Mouse (Mus musculus): Measurements from ENCODE around the gene Spc24. TPM values are rescaled to one million over a fixed set of nuclear protein-coding genes. Genes with fewer than 3 reads are reported as not detected.
A peak's percentile ranks its signal among the peaks of the same experiment; 100 is the strongest.

Spc24 gene
- polyA plus RNA-seq (2014; fragmentation: Nextera tagmentation; extraction: Ambion mirVana): 11.2 and 12.5 TPM in 2 replicates

- Histone ChIP-seq H3K27me3 (ENCODE audit: control insufficient read depth, insufficient read depth, low read length) (no peaks in the 10 kb centered on the region), H3K36me3 (ENCODE audit: control insufficient read depth, insufficient read depth, low read length) (no peaks in the 10 kb centered on the region), H3K4me3 (ENCODE audit: low read depth, low read length) (peak within 1 kb of the TSS; percentile 49), H3K4me1 (ENCODE audit: control insufficient read depth, insufficient read depth, low read length) (0 out of 2 replicates have a peak, but pooled peaks cover 3% of the 10 kb centered on the region), H3K9ac (replicated peaks; ENCODE audit: low read depth, low read length) (peak within 1 kb of the TSS; percentile 35; the same call in 1 of the 2 replicates), H3K4me2 (ENCODE audit: low read depth, low read length) (peak within 1 kb of the TSS; percentile 73), H3K27ac (ENCODE audit: low read depth, low read length) (peak within 1 kb of the TSS; percentile 71), H3K9me3 (ENCODE audit: control insufficient read depth, low read length) (no peaks in the 10 kb centered on the region)
- peak; percentile 97 for ATAC-seq (ENCODE audit: low read depth)
- 1% methylated on average over 54 of the region's 54 CpGs for WGBS
Measured at GRCm38 (mm10) chr9:21760155-21761088, at the start of gene Spc24. Gene Spc24, minus strand, starts transcription at chr9:21760303.

DNA sequence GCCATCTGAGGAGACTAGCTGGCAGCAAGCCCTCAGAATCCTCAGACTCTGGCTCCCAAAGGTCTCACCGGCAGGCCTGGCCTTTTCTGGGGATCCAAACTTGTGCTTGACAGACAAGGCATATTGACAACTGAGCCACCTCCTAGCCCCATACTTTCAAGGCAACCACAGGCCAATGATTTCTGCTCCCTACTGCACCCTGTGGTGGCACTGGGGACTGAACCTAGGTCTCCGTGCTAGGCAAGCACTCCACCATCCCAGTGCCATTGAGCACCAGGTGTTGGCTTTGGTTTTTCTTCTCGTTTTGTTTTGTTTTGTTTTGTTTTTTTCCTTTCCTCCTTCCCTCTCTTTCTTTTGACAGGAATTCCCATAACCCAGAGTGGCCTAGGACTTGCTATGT, 48.5 kb upstream of the Spc24 start:
- no peaks in the 10 kb centered on the region for H3K4me1 ChIP-seq (ENCODE audit: control insufficient read depth, insufficient read depth, low read length)
- no peaks in the 10 kb centered on the region for H3K36me3 ChIP-seq (ENCODE audit: control insufficient read depth, insufficient read depth, low read length)
- 70% methylated on average over 3 of the region's 3 CpGs for WGBS
- ATAC-seq (ENCODE audit: low read depth): no peak
- no peaks in the 10 kb centered on the region for H3K27me3 ChIP-seq (ENCODE audit: control insufficient read depth, insufficient read depth, low read length)
- H3K27ac ChIP-seq (ENCODE audit: low read depth, low read length): no peak overlapping the region
- no peak overlapping the region for H3K4me3 ChIP-seq (ENCODE audit: low read depth, low read length)
- H3K4me2 ChIP-seq (ENCODE audit: low read depth, low read length): no peak overlapping the region
- H3K9me3 ChIP-seq (ENCODE audit: control insufficient read depth, low read length): no peaks in the 10 kb centered on the region
- no peak overlapping the region for H3K9ac ChIP-seq (replicated peaks; ENCODE audit: low read depth, low read length)

DNA sequence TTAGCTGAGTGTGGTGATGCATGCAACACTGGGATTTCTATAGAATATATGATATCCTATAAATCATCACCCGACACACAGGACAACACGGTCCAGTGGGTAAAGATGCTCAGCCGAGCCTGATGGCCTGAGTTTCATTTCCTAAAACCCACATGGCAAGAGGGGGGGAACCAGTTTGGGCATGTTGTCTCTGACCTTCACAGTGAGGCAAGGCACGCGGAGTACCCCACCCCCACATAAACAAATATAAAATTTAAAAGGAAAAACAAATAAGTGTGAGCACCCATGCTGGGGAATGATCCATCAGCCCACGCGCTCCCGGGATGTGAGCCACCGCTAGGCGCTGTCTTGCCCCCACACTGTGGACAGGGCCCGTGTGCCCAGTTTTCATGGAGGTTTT, 46.9 kb upstream of the Spc24 start:
- no peak overlapping the region for H3K27ac ChIP-seq (ENCODE audit: low read depth, low read length)
- no peaks in the 10 kb centered on the region for H3K9me3 ChIP-seq (ENCODE audit: control insufficient read depth, low read length)
- 77% methylated on average over 11 of the region's 11 CpGs for WGBS
- H3K4me2 ChIP-seq (ENCODE audit: low read depth, low read length): no peak overlapping the region
- no peak overlapping the region for H3K4me3 ChIP-seq (ENCODE audit: low read depth, low read length)
- H3K27me3 ChIP-seq (ENCODE audit: control insufficient read depth, insufficient read depth, low read length): no peaks in the 10 kb centered on the region
- no peak overlapping the region for H3K9ac ChIP-seq (replicated peaks; ENCODE audit: low read depth, low read length)
- ATAC-seq (ENCODE audit: low read depth): no peak
- H3K4me1 ChIP-seq (ENCODE audit: control insufficient read depth, insufficient read depth, low read length): no peaks in the 10 kb centered on the region
- H3K36me3 ChIP-seq (ENCODE audit: control insufficient read depth, insufficient read depth, low read length): no peaks in the 10 kb centered on the region

DNA sequence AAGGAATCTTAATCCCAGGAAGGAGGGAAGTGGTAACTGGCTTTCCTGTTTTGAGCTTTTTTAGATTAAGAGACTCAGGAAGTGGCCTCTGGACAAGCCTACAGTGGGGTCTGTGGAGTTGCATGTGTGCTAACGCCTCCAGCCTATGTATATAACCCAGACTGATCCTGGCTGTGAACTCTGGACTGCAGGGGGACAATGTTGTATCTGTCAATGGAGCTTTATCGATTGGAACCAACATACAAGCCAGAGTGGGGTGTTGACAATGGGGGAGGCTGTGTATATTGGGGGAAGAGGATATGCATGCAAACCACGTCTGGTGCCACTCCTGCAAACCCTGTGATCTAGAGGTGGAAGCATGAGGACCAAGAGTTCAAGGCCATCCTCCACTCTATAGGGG, 46.3 kb upstream of the Spc24 start:
- H3K9me3 ChIP-seq (ENCODE audit: control insufficient read depth, low read length): no peaks in the 10 kb centered on the region
- 79% methylated on average over 3 of the region's 3 CpGs for WGBS
- no peaks in the 10 kb centered on the region for H3K4me1 ChIP-seq (ENCODE audit: control insufficient read depth, insufficient read depth, low read length)
- no peak overlapping the region for H3K9ac ChIP-seq (replicated peaks; ENCODE audit: low read depth, low read length)
- ATAC-seq (ENCODE audit: low read depth): no peak
- no peak overlapping the region for H3K27ac ChIP-seq (ENCODE audit: low read depth, low read length)
- no peaks in the 10 kb centered on the region for H3K27me3 ChIP-seq (ENCODE audit: control insufficient read depth, insufficient read depth, low read length)
- no peak overlapping the region for H3K4me2 ChIP-seq (ENCODE audit: low read depth, low read length)
- no peaks in the 10 kb centered on the region for H3K36me3 ChIP-seq (ENCODE audit: control insufficient read depth, insufficient read depth, low read length)
- no peak overlapping the region for H3K4me3 ChIP-seq (ENCODE audit: low read depth, low read length)

GRCm38 (mm10) chr9:21803986-21804644, 44.0 kb upstream of the Spc24 start:
- 50% methylated on average over 12 of the region's 13 CpGs for WGBS

GRCm38 (mm10) chr9:21801591-21801990, 41.5 kb upstream of the Spc24 start:
- H3K4me1 ChIP-seq (ENCODE audit: control insufficient read depth, insufficient read depth, low read length): 0 out of 2 replicates have a peak, but pooled peaks cover 4% of the 10 kb centered on the region

More at GRCm38 (mm10) chr9:21803986-21804644, 44.0 kb upstream of the Spc24 start:
- H3K27ac ChIP-seq (ENCODE audit: low read depth, low read length): no peak overlapping the region
- H3K4me3 ChIP-seq (ENCODE audit: low read depth, low read length): no peak overlapping the region
- peak; percentile 87 for ATAC-seq (ENCODE audit: low read depth)
- no peaks in the 10 kb centered on the region for H3K27me3 ChIP-seq (ENCODE audit: control insufficient read depth, insufficient read depth, low read length)
- no peaks in the 10 kb centered on the region for H3K4me1 ChIP-seq (ENCODE audit: control insufficient read depth, insufficient read depth, low read length)
- H3K9me3 ChIP-seq (ENCODE audit: control insufficient read depth, low read length): no peaks in the 10 kb centered on the region
- no peak overlapping the region for H3K4me2 ChIP-seq (ENCODE audit: low read depth, low read length)
- H3K36me3 ChIP-seq (ENCODE audit: control insufficient read depth, insufficient read depth, low read length): no peaks in the 10 kb centered on the region
- no peak overlapping the region for H3K9ac ChIP-seq (replicated peaks; ENCODE audit: low read depth, low read length)

DNA sequence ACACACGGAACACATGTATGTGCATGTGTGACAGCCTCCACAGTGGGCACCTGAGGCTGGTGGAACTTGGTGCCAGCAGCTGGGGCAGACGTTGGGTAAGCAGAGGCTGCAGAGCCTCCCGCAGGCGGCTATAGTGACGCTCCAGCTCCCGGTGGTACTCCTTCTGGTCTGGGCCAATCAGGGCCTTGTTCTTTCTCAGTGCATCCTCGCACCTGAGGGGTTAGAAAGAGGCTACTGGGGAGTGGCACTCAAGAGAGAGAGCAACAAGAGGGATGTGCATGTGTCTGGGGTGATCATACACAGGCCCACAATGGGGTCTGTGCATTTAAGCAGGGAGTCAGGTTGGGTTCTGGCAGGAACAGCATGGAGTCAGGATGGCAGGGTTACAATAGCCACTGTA, 41.0 kb upstream of the Spc24 start:
- no peak overlapping the region for H3K4me3 ChIP-seq (ENCODE audit: low read depth, low read length)
- no peak overlapping the region for H3K27ac ChIP-seq (ENCODE audit: low read depth, low read length)
- H3K4me2 ChIP-seq (ENCODE audit: low read depth, low read length): no peak overlapping the region
- 0 out of 2 replicates have a peak, but pooled peaks cover 4% of the 10 kb centered on the region for H3K4me1 ChIP-seq (ENCODE audit: control insufficient read depth, insufficient read depth, low read length)
- no peaks in the 10 kb centered on the region for H3K36me3 ChIP-seq (ENCODE audit: control insufficient read depth, insufficient read depth, low read length)
- WGBS: 75% methylated on average over 7 of the region's 7 CpGs
- H3K9ac ChIP-seq (replicated peaks; ENCODE audit: low read depth, low read length): no peak overlapping the region
- H3K27me3 ChIP-seq (ENCODE audit: control insufficient read depth, insufficient read depth, low read length): 0 out of 2 replicates have a peak, but pooled peaks cover 4% of the 10 kb centered on the region
- no peaks in the 10 kb centered on the region for H3K9me3 ChIP-seq (ENCODE audit: control insufficient read depth, low read length)
- ATAC-seq (ENCODE audit: low read depth): no peak

More at GRCm38 (mm10) chr9:21801591-21801990, 41.5 kb upstream of the Spc24 start:
- ATAC-seq (ENCODE audit: low read depth): no peak
- 0 out of 2 replicates have a peak, but pooled peaks cover 4% of the 10 kb centered on the region for H3K27me3 ChIP-seq (ENCODE audit: control insufficient read depth, insufficient read depth, low read length)
- H3K4me3 ChIP-seq (ENCODE audit: low read depth, low read length): no peak overlapping the region
- WGBS: 94% methylated on average over 7 of the region's 7 CpGs
- no peaks in the 10 kb centered on the region for H3K36me3 ChIP-seq (ENCODE audit: control insufficient read depth, insufficient read depth, low read length)
- no peaks in the 10 kb centered on the region for H3K9me3 ChIP-seq (ENCODE audit: control insufficient read depth, low read length)
- no peak overlapping the region for H3K27ac ChIP-seq (ENCODE audit: low read depth, low read length)
- H3K4me2 ChIP-seq (ENCODE audit: low read depth, low read length): no peak overlapping the region
- H3K9ac ChIP-seq (replicated peaks; ENCODE audit: low read depth, low read length): no peak overlapping the region

- 0 out of 2 replicates have a peak, but pooled peaks cover 4% of the 10 kb centered on the region for H3K27me3 ChIP-seq (ENCODE audit: control insufficient read depth, insufficient read depth, low read length)
- no peak overlapping the region for H3K9ac ChIP-seq (replicated peaks; ENCODE audit: low read depth, low read length)
- 54% methylated on average over 3 of the region's 3 CpGs for WGBS
- H3K27ac ChIP-seq (ENCODE audit: low read depth, low read length): no peak overlapping the region
- peak overlapping the region; percentile 76 for H3K4me2 ChIP-seq (ENCODE audit: low read depth, low read length)
- H3K36me3 ChIP-seq (ENCODE audit: control insufficient read depth, insufficient read depth, low read length): no peaks in the 10 kb centered on the region
- ATAC-seq (ENCODE audit: low read depth): no peak
- H3K4me3 ChIP-seq (ENCODE audit: low read depth, low read length): peak overlapping the region; percentile 57
- H3K9me3 ChIP-seq (ENCODE audit: control insufficient read depth, low read length): no peaks in the 10 kb centered on the region
- 0 out of 2 replicates have a peak, but pooled peaks cover 4% of the 10 kb centered on the region for H3K4me1 ChIP-seq (ENCODE audit: control insufficient read depth, insufficient read depth, low read length)
Measured at GRCm38 (mm10) chr9:21799010-21799350, 38.9 kb upstream of the Spc24 start.
